In genomic region chr12:70544850-70545510, GRCm38 (mm10) we compare ENCODE assay signal across 10 mouse cellular contexts.
DNase-seq lines count a peak whose midpoint lies in the region; ATAC-seq lines count a peak whose summit lies in the region.
"Had no signal": no experiment of that assay in that cellular context is flagged by ENCODE, and none has a peak within 500 bp of the region (broad histone marks: within the 10 kb centered on the region; RNA-seq: fewer than 3 reads in every experiment).

No protein-coding gene starts in this region.

- no peaks in the 10 kb centered on the region for H3K4me1 ChIP-seq in liver, embryonic 12.5 days
- H3K4me1 ChIP-seq in neural tube, embryonic 15.5 days = peaks cover 7% of the 10 kb centered on the region; the same call in 1 of the 2 replicates

- no peaks in the 10 kb centered on the region for H3K36me3 ChIP-seq in liver, embryonic 12.5 days
- no peaks in the 10 kb centered on the region for H3K36me3 ChIP-seq in neural tube, embryonic 15.5 days

- no peak overlapping the region for H3K4me2 ChIP-seq in liver, embryonic 12.5 days
- H3K4me2 ChIP-seq in neural tube, embryonic 15.5 days = no peak overlapping the region

- no peak overlapping the region for H3K27ac ChIP-seq in liver, embryonic 12.5 days
- no peak overlapping the region for H3K27ac ChIP-seq in neural tube, embryonic 15.5 days (replicated peaks)

- WGBS in liver, embryonic 12.5 days (ENCODE audit: insufficient replicate concordance) = 53% methylated on average over 7 of the region's 7 CpGs
- 64% methylated on average over 7 of the region's 7 CpGs for WGBS in neural tube, embryonic 15.5 days

- H3K4me3 ChIP-seq in liver, embryonic 12.5 days = no peak overlapping the region
- no peak overlapping the region for H3K4me3 ChIP-seq in neural tube, embryonic 15.5 days (replicated peaks)

- H3K9me3 ChIP-seq in liver, embryonic 12.5 days (replicated peaks) = no peaks in the 10 kb centered on the region
- no peaks in the 10 kb centered on the region for H3K9me3 ChIP-seq in neural tube, embryonic 15.5 days (replicated peaks)

- no peak for ATAC-seq in liver, embryonic 12.5 days
- no peak for ATAC-seq in neural tube, embryonic 15.5 days (ENCODE audit: low FRiP score)
- ATAC-seq: hindbrain, embryonic 16.5 days had no signal

- no peak overlapping the region for H3K9ac ChIP-seq in liver, embryonic 12.5 days
- H3K9ac ChIP-seq in neural tube, embryonic 15.5 days (replicated peaks) = no peak overlapping the region

- peak; percentile 7 for DNase-seq in layer of hippocampus, adult 9-11 months
- DNase-seq in layer of hippocampus, postnatal 36 days = no peak
- DNase-seq in adrenal gland, postnatal 10 days = peak; percentile 74
- DNase-seq in gonadal fat pad, adult 2 months (ENCODE audit: low read depth) = peak; percentile 99
- peak; percentile 38 for DNase-seq in right cerebral cortex, postnatal 25 days
- DNase-seq in spleen, adult 12 weeks (ENCODE audit: low spot score) = no peak
- DNase-seq: spleen, adult 18-20 months had no signal

- H3K27me3 ChIP-seq in liver, embryonic 12.5 days (replicated peaks) = no peaks in the 10 kb centered on the region
- no peaks in the 10 kb centered on the region for H3K27me3 ChIP-seq in neural tube, embryonic 15.5 days (replicated peaks)

Comparison
In these comparisons a context has a peak if more than half of its experiments do, and no peak if none do; other contexts are left out.
1. DNase-seq: peak in layer of hippocampus, adult 9-11 months (single experiment), adrenal gland, postnatal 10 days (single experiment), gonadal fat pad, adult 2 months (single experiment) and right cerebral cortex, postnatal 25 days (single experiment); none in layer of hippocampus, postnatal 36 days (0 of 2) and spleen, adult 12 weeks (single experiment).